In genomic region chr4:82489939-82490338, GRCm38 (mm10) we compare ENCODE assay signal across 14 mouse cellular contexts.
DNase-seq lines count a peak whose midpoint lies in the region; ATAC-seq and TF ChIP-seq lines count a peak whose summit lies in the region.
"Had no signal": no experiment of that assay in that cellular context is flagged by ENCODE, and none has a peak within 500 bp of the region (broad histone marks: within the 10 kb centered on the region; RNA-seq: fewer than 3 reads in every experiment).

No protein-coding gene starts in this region.

- no peak for TF ChIP-seq EP300 in liver, postnatal 0 days (IDR thresholded peaks at IDR 0.05; ENCODE audit: low read depth)

- peaks cover 7% of the 10 kb centered on the region for H3K36me3 ChIP-seq in heart, embryonic 11.5 days (ENCODE audit: control insufficient read depth, insufficient read depth, low read length)
- 0 out of 2 replicates have a peak, but pooled peaks cover 2% of the 10 kb centered on the region for H3K36me3 ChIP-seq in liver, postnatal 0 days (replicated peaks; ENCODE audit: insufficient read depth, low read length)
- H3K36me3 ChIP-seq in liver, embryonic 11.5 days (ENCODE audit: control insufficient read depth, insufficient read depth, low read length): no peaks in the 10 kb centered on the region
- peaks cover 44% of the 10 kb centered on the region for H3K36me3 ChIP-seq in limb, embryonic 14.5 days (ENCODE audit: control insufficient read depth, insufficient read depth, low read length)

- H3K27me3 ChIP-seq in heart, embryonic 11.5 days (ENCODE audit: control insufficient read depth, insufficient read depth, low read length): no peaks in the 10 kb centered on the region
- H3K27me3 ChIP-seq in liver, postnatal 0 days (ENCODE audit: insufficient read depth, low read length): no peaks in the 10 kb centered on the region
- H3K27me3 ChIP-seq in liver, embryonic 11.5 days (replicated peaks; ENCODE audit: control insufficient read depth, insufficient read depth, low read length): no peaks in the 10 kb centered on the region
- no peaks in the 10 kb centered on the region for H3K27me3 ChIP-seq in limb, embryonic 14.5 days (ENCODE audit: control insufficient read depth, insufficient read depth, low read length)
- H3K27me3 ChIP-seq: embryonic facial prominence, embryonic 15.5 days; lung, embryonic 15.5 days had no signal

- DNase-seq in heart, adult 11 months: peak; percentile 89
- DNase-seq in liver, postnatal 0 days: no peak
- no peak for DNase-seq in liver, embryonic 11.5 days (ENCODE audit: low spot score)
- DNase-seq in limb, embryonic 14.5 days (ENCODE audit: low spot score): no peak
- no peak for DNase-seq in cerebellum, adult 11 months
- no peak for DNase-seq in gastrocnemius, postnatal 25 days
- DNase-seq: adrenal gland, postnatal 36 days; cerebellum, adult 18-20 months; thymus, adult 2 months had no signal

- no peak overlapping the region for H3K27ac ChIP-seq in heart, embryonic 11.5 days (ENCODE audit: low read depth, low read length)
- H3K27ac ChIP-seq in liver, postnatal 0 days (ENCODE audit: low read depth): 0 out of 2 replicates have a peak overlapping the region, but pooled peaks have one; percentile 2
- H3K27ac ChIP-seq in liver, embryonic 11.5 days (ENCODE audit: low read depth, low read length): no peak overlapping the region
- H3K27ac ChIP-seq in brown adipose tissue, adult 24 weeks (replicated peaks; ENCODE audit: low read depth, low read length): peak overlapping the region; percentile 58
- H3K27ac ChIP-seq in limb, embryonic 14.5 days (replicated peaks; ENCODE audit: low read depth, low read length): no peak overlapping the region
- H3K27ac ChIP-seq: embryonic facial prominence, embryonic 15.5 days; lung, embryonic 15.5 days had no signal

- ATAC-seq in heart, embryonic 11.5 days (replicated peaks; ENCODE audit: insufficient number of reproducible peaks, low FRiP score, low TSS enrichment): no peak
- no peak for ATAC-seq in liver, postnatal 0 days
- ATAC-seq in liver, embryonic 11.5 days (replicated peaks; ENCODE audit: low FRiP score): no peak
- no peak for ATAC-seq in limb, embryonic 14.5 days (ENCODE audit: low FRiP score, low read depth)
- ATAC-seq: intestine, postnatal 0 days had no signal

- H3K9me3 ChIP-seq in heart, embryonic 11.5 days (replicated peaks; ENCODE audit: control insufficient read depth, low read length): no peaks in the 10 kb centered on the region
- H3K9me3 ChIP-seq in liver, postnatal 0 days (ENCODE audit: low read length): no peaks in the 10 kb centered on the region
- H3K9me3 ChIP-seq in liver, embryonic 11.5 days (ENCODE audit: control insufficient read depth, low read length): no peaks in the 10 kb centered on the region
- no peaks in the 10 kb centered on the region for H3K9me3 ChIP-seq in limb, embryonic 14.5 days (ENCODE audit: control insufficient read depth, low read length)
- H3K9me3 ChIP-seq: embryonic facial prominence, embryonic 15.5 days; lung, embryonic 15.5 days had no signal

- 51% methylated on average over 2 of the region's 2 CpGs for WGBS in heart, embryonic 11.5 days (ENCODE audit: insufficient replicate concordance)
- WGBS in liver, postnatal 0 days (ENCODE audit: insufficient replicate concordance): 41% methylated on average over 2 of the region's 2 CpGs
- 52% methylated on average over 2 of the region's 2 CpGs for WGBS in liver, embryonic 11.5 days
- WGBS in limb, embryonic 14.5 days: 13% methylated on average over 2 of the region's 2 CpGs

- H3K9ac ChIP-seq in heart, embryonic 11.5 days (ENCODE audit: low read depth, low read length): no peak overlapping the region
- H3K9ac ChIP-seq in liver, postnatal 0 days (replicated peaks): no peak overlapping the region
- H3K9ac ChIP-seq in liver, embryonic 11.5 days (ENCODE audit: low read depth, low read length): no peak overlapping the region
- no peak overlapping the region for H3K9ac ChIP-seq in limb, embryonic 14.5 days (ENCODE audit: low read depth, low read length, severe bottlenecking)
- H3K9ac ChIP-seq: embryonic facial prominence, embryonic 15.5 days; lung, embryonic 15.5 days had no signal

- TF ChIP-seq POLR2A in limb, embryonic 14.5 days (IDR thresholded peaks at IDR 0.05; ENCODE audit: borderline replicate concordance, extremely low read depth, insufficient read depth, insufficient read length): no peak

- H3K4me3 ChIP-seq in heart, embryonic 11.5 days (ENCODE audit: low read depth, low read length): no peak overlapping the region
- no peak overlapping the region for H3K4me3 ChIP-seq in liver, postnatal 0 days (ENCODE audit: low read depth, low read length)
- no peak overlapping the region for H3K4me3 ChIP-seq in liver, embryonic 11.5 days (ENCODE audit: low read depth, low read length)
- no peak overlapping the region for H3K4me3 ChIP-seq in brown adipose tissue, adult 24 weeks (ENCODE audit: insufficient read depth, low read depth, low read length)
- H3K4me3 ChIP-seq in limb, embryonic 14.5 days (replicated peaks; ENCODE audit: low read length): no peak overlapping the region
- H3K4me3 ChIP-seq: embryonic facial prominence, embryonic 15.5 days; lung, embryonic 15.5 days had no signal

- H3K4me2 ChIP-seq in heart, embryonic 11.5 days: no peak overlapping the region
- H3K4me2 ChIP-seq in liver, postnatal 0 days (ENCODE audit: low read depth, low read length): no peak overlapping the region
- no peak overlapping the region for H3K4me2 ChIP-seq in liver, embryonic 11.5 days
- H3K4me2 ChIP-seq in limb, embryonic 14.5 days (replicated peaks; ENCODE audit: low read depth, low read length, severe bottlenecking): 0 out of 2 replicates have a peak overlapping the region, but pooled peaks have one; percentile 6
- H3K4me2 ChIP-seq: embryonic facial prominence, embryonic 15.5 days; lung, embryonic 15.5 days had no signal

- no peak for TF ChIP-seq CTCF in liver, postnatal 0 days (IDR thresholded peaks at IDR 0.05; ENCODE audit: low read depth)

- peaks cover 29% of the 10 kb centered on the region for H3K4me1 ChIP-seq in heart, embryonic 11.5 days (ENCODE audit: control insufficient read depth, insufficient read depth, low read length)
- H3K4me1 ChIP-seq in liver, postnatal 0 days (ENCODE audit: insufficient read depth): peaks cover 6% of the 10 kb centered on the region; the same call in 1 of the 2 replicates
- peaks cover 3% of the 10 kb centered on the region; the same call in 1 of the 2 replicates for H3K4me1 ChIP-seq in liver, embryonic 11.5 days (replicated peaks; ENCODE audit: control insufficient read depth, insufficient read depth, low read length)
- H3K4me1 ChIP-seq in brown adipose tissue, adult 24 weeks (ENCODE audit: control insufficient read depth, insufficient read depth, insufficient read length, low read length): peaks cover 24% of the 10 kb centered on the region
- peaks cover 34% of the 10 kb centered on the region for H3K4me1 ChIP-seq in limb, embryonic 14.5 days (ENCODE audit: control insufficient read depth, insufficient read depth, low read length)

Comparison
In these comparisons a context has a peak if more than half of its experiments do, and no peak if none do; other contexts are left out.
1. H3K27ac ChIP-seq: peak in liver, postnatal 0 days (single experiment) and brown adipose tissue, adult 24 weeks (single experiment); none in heart, embryonic 11.5 days (single experiment), liver, embryonic 11.5 days (single experiment) and limb, embryonic 14.5 days (single experiment).